In the genomic region with DNA sequence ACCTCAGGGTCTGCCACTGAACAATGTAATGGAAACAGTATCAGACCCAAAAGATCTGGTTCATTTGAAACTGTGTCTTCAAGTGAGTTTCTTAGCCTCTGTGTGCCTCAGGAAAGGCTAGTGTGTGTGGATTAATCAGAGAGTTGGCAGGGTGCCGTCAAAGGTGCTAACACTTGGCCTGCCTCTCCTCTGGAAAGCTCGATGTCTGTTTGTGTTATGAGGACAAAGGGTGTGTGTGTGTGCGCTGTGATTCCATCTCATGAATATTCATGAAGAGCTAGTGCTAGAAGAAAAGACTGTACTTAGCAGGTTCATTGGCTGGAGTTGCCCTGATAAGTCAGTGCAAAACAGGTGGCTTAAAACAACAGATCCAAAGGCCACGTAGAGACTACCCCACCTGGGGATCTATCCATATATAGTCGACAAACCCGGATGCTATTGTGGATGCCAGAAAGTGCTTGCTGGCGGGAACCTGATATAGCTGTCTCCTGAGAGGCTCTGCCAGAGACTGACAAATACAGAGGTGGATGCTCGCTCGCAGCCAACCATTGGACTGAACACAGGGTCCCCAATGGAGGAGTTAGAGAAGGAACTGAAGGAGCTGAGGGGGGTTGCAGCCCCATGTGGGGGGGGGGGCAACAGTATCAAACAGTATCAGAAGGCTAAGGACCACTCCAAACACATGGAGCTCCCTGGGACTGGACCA, we compare ENCODE assay signal across 11 mouse cellular contexts. TPM values are rescaled to one million over a fixed set of nuclear protein-coding genes. Genes with fewer than 3 reads are reported as not detected.
A peak's percentile ranks its signal among the peaks of the same experiment; 100 is the strongest.
DNase-seq lines count a peak whose midpoint lies in the region; ATAC-seq and TF ChIP-seq lines count a peak whose summit lies in the region.
"Had no signal": no experiment of that assay in that cellular context is flagged by ENCODE, and none has a peak within 500 bp of the region (broad histone marks: within the 10 kb centered on the region; RNA-seq: fewer than 3 reads in every experiment).

No protein-coding gene starts in this region.

- no peak for TF ChIP-seq POLR2A in kidney, adult 2 months (IDR thresholded peaks at IDR 0.05; ENCODE audit: low read depth, low read length)
- no peak for TF ChIP-seq POLR2A in lung, adult 2 months (IDR thresholded peaks at IDR 0.05; ENCODE audit: borderline replicate concordance, extremely low read depth, low read depth, low read length)

- H3K9ac ChIP-seq in forebrain, embryonic 12.5 days: no peak overlapping the region
- no peak overlapping the region for H3K9ac ChIP-seq in hindbrain, embryonic 12.5 days
- H3K9ac ChIP-seq in midbrain, embryonic 16.5 days (ENCODE audit: low read depth, low read length): no peak overlapping the region
- H3K9ac ChIP-seq: limb, embryonic 13.5 days had no signal

- H3K36me3 ChIP-seq in kidney, adult 2 months (ENCODE audit: control insufficient read depth, insufficient read depth, low read length): no peaks in the 10 kb centered on the region
- H3K36me3 ChIP-seq in forebrain, embryonic 12.5 days (replicated peaks): no peaks in the 10 kb centered on the region; the same call in 1 of the 2 replicates
- H3K36me3 ChIP-seq in hindbrain, embryonic 12.5 days: peaks cover 9% of the 10 kb centered on the region
- H3K36me3 ChIP-seq in midbrain, embryonic 16.5 days (ENCODE audit: control insufficient read depth, insufficient read depth, low read length): peaks cover 3% of the 10 kb centered on the region
- H3K36me3 ChIP-seq: limb, embryonic 13.5 days had no signal

- WGBS in kidney, adult 2 months: 39% methylated on average over 9 of the region's 9 CpGs
- WGBS in forebrain, embryonic 12.5 days: 33% methylated on average over 9 of the region's 9 CpGs
- 33% methylated on average over 9 of the region's 9 CpGs for WGBS in hindbrain, embryonic 12.5 days
- WGBS in midbrain, embryonic 16.5 days: 21% methylated on average over 9 of the region's 9 CpGs
- 44% methylated on average over 9 of the region's 9 CpGs for WGBS in lung, adult 2 months

- H3K27me3 ChIP-seq in kidney, adult 2 months (replicated peaks; ENCODE audit: control insufficient read depth, insufficient read depth, low read length): no peaks in the 10 kb centered on the region
- peaks cover 16% of the 10 kb centered on the region for H3K27me3 ChIP-seq in forebrain, embryonic 12.5 days
- H3K27me3 ChIP-seq in hindbrain, embryonic 12.5 days: no peaks in the 10 kb centered on the region
- no peaks in the 10 kb centered on the region for H3K27me3 ChIP-seq in midbrain, embryonic 16.5 days (ENCODE audit: control insufficient read depth, insufficient read depth, low read depth, low read length)
- H3K27me3 ChIP-seq: limb, embryonic 13.5 days had no signal

- peak; percentile 81 for DNase-seq in kidney, adult 2 months
- no peak for DNase-seq in kidney, postnatal 10 days
- DNase-seq in lung, adult 2 months: no peak
- DNase-seq in ovary, postnatal 14 days (ENCODE audit: low spot score): no peak
- DNase-seq: heart, adult 2 months; lung, postnatal 14 days; right cerebral cortex, postnatal 14 days had no signal

- H3K4me3 ChIP-seq in kidney, adult 2 months (ENCODE audit: insufficient read depth, low read depth, low read length): no peak overlapping the region
- no peak overlapping the region for H3K4me3 ChIP-seq in forebrain, embryonic 12.5 days (replicated peaks)
- no peak overlapping the region for H3K4me3 ChIP-seq in hindbrain, embryonic 12.5 days
- H3K4me3 ChIP-seq in midbrain, embryonic 16.5 days (ENCODE audit: low read depth, low read length): no peak overlapping the region
- H3K4me3 ChIP-seq in lung, adult 2 months (replicated peaks; ENCODE audit: extremely low read depth, low read depth, low read length): no peak overlapping the region
- H3K4me3 ChIP-seq: heart, adult 2 months; limb, embryonic 13.5 days had no signal

- H3K27ac ChIP-seq in kidney, adult 2 months (ENCODE audit: insufficient read depth, low read depth, low read length): no peak overlapping the region
- H3K27ac ChIP-seq in forebrain, embryonic 12.5 days: peak overlapping the region; percentile 50; the same call in 1 of the 2 replicates
- no peak overlapping the region for H3K27ac ChIP-seq in hindbrain, embryonic 12.5 days
- peak overlapping the region; percentile 20; the same call in 1 of the 2 replicates for H3K27ac ChIP-seq in midbrain, embryonic 16.5 days (ENCODE audit: low read length)
- H3K27ac ChIP-seq: heart, adult 2 months; limb, embryonic 13.5 days had no signal

- TF ChIP-seq CTCF in kidney, adult 2 months (conservative IDR thresholded peaks at IDR 0.05; ENCODE audit: insufficient read depth, insufficient read length, low read depth, low read length): no peak
- TF ChIP-seq CTCF in lung, adult 2 months (IDR thresholded peaks at IDR 0.05; ENCODE audit: insufficient read depth, low read length): no peak

- H3K4me2 ChIP-seq in forebrain, embryonic 12.5 days: no peak overlapping the region
- no peak overlapping the region for H3K4me2 ChIP-seq in hindbrain, embryonic 12.5 days (replicated peaks)
- peak overlapping the region; percentile 11; the same call in 1 of the 2 replicates for H3K4me2 ChIP-seq in midbrain, embryonic 16.5 days (ENCODE audit: low read length)
- H3K4me2 ChIP-seq: limb, embryonic 13.5 days had no signal

- peak; percentile 86 for ATAC-seq in forebrain, embryonic 12.5 days (ENCODE audit: low FRiP score)
- ATAC-seq in hindbrain, embryonic 12.5 days (ENCODE audit: low FRiP score): peak; percentile 50; the same call in 1 of the 2 replicates
- ATAC-seq in midbrain, embryonic 16.5 days: no peak; the same call in 1 of the 2 replicates

- no peaks in the 10 kb centered on the region for H3K4me1 ChIP-seq in kidney, adult 2 months (ENCODE audit: control insufficient read depth, insufficient read depth, low read length)
- H3K4me1 ChIP-seq in forebrain, embryonic 12.5 days: peaks cover 24% of the 10 kb centered on the region
- H3K4me1 ChIP-seq in hindbrain, embryonic 12.5 days: peaks cover 14% of the 10 kb centered on the region
- H3K4me1 ChIP-seq in midbrain, embryonic 16.5 days (ENCODE audit: control insufficient read depth, insufficient read depth, low read length): peaks cover 12% of the 10 kb centered on the region
- no peaks in the 10 kb centered on the region for H3K4me1 ChIP-seq in lung, adult 2 months (ENCODE audit: control insufficient read depth, insufficient read depth, low read length)
- H3K4me1 ChIP-seq: limb, embryonic 13.5 days had no signal

- no peaks in the 10 kb centered on the region for H3K9me3 ChIP-seq in forebrain, embryonic 12.5 days
- H3K9me3 ChIP-seq in hindbrain, embryonic 12.5 days (replicated peaks): no peaks in the 10 kb centered on the region
- H3K9me3 ChIP-seq in midbrain, embryonic 16.5 days (replicated peaks; ENCODE audit: control insufficient read depth, low read length, poor library complexity, severe bottlenecking): no peaks in the 10 kb centered on the region
- H3K9me3 ChIP-seq: limb, embryonic 13.5 days had no signal

RNA-seq across cellular contexts. Expression of a gene that starts 17.9 kb away (rescaled TPM):
- polyA plus RNA-seq in kidney, adult 2 months (2012; rRNA removed): 0.14 and 0.30 TPM in 2 replicates
- 6.1 and 6.4 TPM in 2 replicates for polyA plus RNA-seq in forebrain, embryonic 12.5 days (2016; fragmentation: Nextera tagmentation; extraction: Ambion mirVana)
- 11.9 and 13.2 TPM in 2 replicates for polyA plus RNA-seq in hindbrain, embryonic 12.5 days (2016; fragmentation: Nextera tagmentation; extraction: Ambion mirVana)
- polyA plus RNA-seq in midbrain, embryonic 16.5 days (2015; fragmentation: Nextera tagmentation; extraction: Ambion mirVana): 28.0 and 29.5 TPM in 2 replicates
- polyA plus RNA-seq in lung, adult 2 months (2012; rRNA removed): 0.44 and 0.51 TPM in 2 replicates

RNA-seq across cellular contexts. Expression of a gene that starts 52.0 kb away (rescaled TPM):
- polyA plus RNA-seq in kidney, adult 2 months (2012; rRNA removed): 69.7 and 72.9 TPM in 2 replicates
- polyA plus RNA-seq in forebrain, embryonic 12.5 days (2016; fragmentation: Nextera tagmentation; extraction: Ambion mirVana): 130 and 131 TPM in 2 replicates
- polyA plus RNA-seq in hindbrain, embryonic 12.5 days (2016; fragmentation: Nextera tagmentation; extraction: Ambion mirVana): 103 and 107 TPM in 2 replicates
- polyA plus RNA-seq in midbrain, embryonic 16.5 days (2015; fragmentation: Nextera tagmentation; extraction: Ambion mirVana): 70.7 and 74.1 TPM in 2 replicates
- polyA plus RNA-seq in lung, adult 2 months (2012; rRNA removed): 50.8 and 63.2 TPM in 2 replicates

RNA-seq across cellular contexts. Expression of a gene that starts 52.1 kb away (rescaled TPM):
- 13.6 and 13.8 TPM in 2 replicates for polyA plus RNA-seq in kidney, adult 2 months (2012; rRNA removed)
- 53.8 and 55.3 TPM in 2 replicates for polyA plus RNA-seq in forebrain, embryonic 12.5 days (2016; fragmentation: Nextera tagmentation; extraction: Ambion mirVana)
- polyA plus RNA-seq in hindbrain, embryonic 12.5 days (2016; fragmentation: Nextera tagmentation; extraction: Ambion mirVana): 42.2 and 43.9 TPM in 2 replicates
- polyA plus RNA-seq in midbrain, embryonic 16.5 days (2015; fragmentation: Nextera tagmentation; extraction: Ambion mirVana): 25.5 and 27.3 TPM in 2 replicates
- 9.0 and 11.3 TPM in 2 replicates for polyA plus RNA-seq in lung, adult 2 months (2012; rRNA removed)

RNA-seq across cellular contexts. Expression of a gene that starts 59.2 kb away (rescaled TPM):
- 1.9 TPM in 2 replicates for polyA plus RNA-seq in kidney, adult 2 months (2012; rRNA removed)
- 0.79 and 0.97 TPM in 2 replicates for polyA plus RNA-seq in forebrain, embryonic 12.5 days (2016; fragmentation: Nextera tagmentation; extraction: Ambion mirVana)
- polyA plus RNA-seq in hindbrain, embryonic 12.5 days (2016; fragmentation: Nextera tagmentation; extraction: Ambion mirVana): 5.1 and 6.0 TPM in 2 replicates
- 0.26 and 0.40 TPM in 2 replicates for polyA plus RNA-seq in midbrain, embryonic 16.5 days (2015; fragmentation: Nextera tagmentation; extraction: Ambion mirVana)
- polyA plus RNA-seq in lung, adult 2 months (2012; rRNA removed): 4.0 and 4.9 TPM in 2 replicates

Comparison
In these comparisons a context has a peak if more than half of its experiments do, and no peak if none do; other contexts are left out.
1. H3K27ac ChIP-seq: peak in forebrain, embryonic 12.5 days (single experiment) and midbrain, embryonic 16.5 days (single experiment); none in kidney, adult 2 months (single experiment) and hindbrain, embryonic 12.5 days (single experiment).